Mouse (Mus musculus): Measurements from ENCODE around the gene Gria4. TPM values are rescaled to one million over a fixed set of nuclear protein-coding genes. Genes with fewer than 3 reads are reported as not detected.
"Not testable (repeated sequence)": the region's sequence is repeated elsewhere in the genome, so short reads cannot be mapped to it uniquely, and the experiment has no call there.

Gria4 gene
- 3.2 TPM for polyA plus RNA-seq (2021)

- peaks cover 11% of the 10 kb centered on the region for H3K27me3 ChIP-seq
- CTCF ChIA-PET = no interaction called here
- POLR2A ChIA-PET = no interaction called here
- no peak for TF ChIP-seq CTCF (IDR thresholded peaks at IDR 0.05)
- in situ Hi-C loops (cut with MboI; ENCODE audit: low pct_unique_long_range_greater_than_20kb) = no loop called here
- ATAC-seq (peak; percentile 93), DNase-seq (ENCODE audit: low read depth, low spot score) (no peak)
Measured at GRCm38 (mm10) chr9:4795544-4796288, at the start of gene Gria4. TSS of gene Gria4 (minus strand) at chr9:4796234.

- POLR2A ChIA-PET; ATAC-seq; in situ Hi-C loops (cut with MboI; ENCODE audit: low pct_unique_long_range_greater_than_20kb); H3K27me3 ChIP-seq; CTCF ChIA-PET; DNase-seq (ENCODE audit: low read depth, low spot score): not testable (repeated sequence)
Measured at GRCm38 (mm10) chr9:4810941-4811340, 14.9 kb upstream of the Gria4 start.

GRCm38 (mm10) chr9:4803151-4803755 lies 7.2 kb upstream of the Gria4 start:
- ChIA-PET POLR2A (no interaction called here), CTCF (no interaction called here)
- in situ Hi-C loops (cut with MboI; ENCODE audit: low pct_unique_long_range_greater_than_20kb) = no loop called here
- DNase-seq (ENCODE audit: low read depth, low spot score) (no peak), ATAC-seq (no peak)
- H3K27me3 ChIP-seq = peaks cover 2% of the 10 kb centered on the region
- TF ChIP-seq CTCF (IDR thresholded peaks at IDR 0.05) = no peak

- no peak for DNase-seq (ENCODE audit: low read depth, low spot score)
- peaks cover 10% of the 10 kb centered on the region for H3K27me3 ChIP-seq
- in situ Hi-C loops (cut with MboI; ENCODE audit: low pct_unique_long_range_greater_than_20kb) = no loop called here
- TF ChIP-seq CTCF (IDR thresholded peaks at IDR 0.05) = no peak
- ATAC-seq = no peak
- ChIA-PET POLR2A (no interaction called here), CTCF (no interaction called here)
Measured at GRCm38 (mm10) chr9:4797396-4797795, 1.4 kb upstream of the Gria4 start.

- H3K27me3 ChIP-seq = peaks cover 10% of the 10 kb centered on the region
- ATAC-seq (no peak), DNase-seq (ENCODE audit: low read depth, low spot score) (no peak)
- CTCF ChIA-PET = no interaction called here
- TF ChIP-seq CTCF (IDR thresholded peaks at IDR 0.05) = no peak
- in situ Hi-C loops (cut with MboI; ENCODE audit: low pct_unique_long_range_greater_than_20kb) = no loop called here
- POLR2A ChIA-PET = no interaction called here
Measured at GRCm38 (mm10) chr9:4796289-4796645, 233 bp upstream of the Gria4 start.

- POLR2A ChIA-PET = no interaction called here
- peak; percentile 6 for TF ChIP-seq CTCF (IDR thresholded peaks at IDR 0.05)
- ATAC-seq (no peak), DNase-seq (ENCODE audit: low read depth, low spot score) (no peak)
- in situ Hi-C loops (cut with MboI; ENCODE audit: low pct_unique_long_range_greater_than_20kb) = no loop called here
- peaks cover 16% of the 10 kb centered on the region for H3K27me3 ChIP-seq
- CTCF ChIA-PET = no interaction called here
Measured at GRCm38 (mm10) chr9:4795075-4795474, 959 bp downstream of the Gria4 start.

- CTCF ChIA-PET = no interaction called here
- POLR2A ChIA-PET = no interaction called here
- DNase-seq (ENCODE audit: low read depth, low spot score) (no peak), ATAC-seq (no peak)
- peaks cover 16% of the 10 kb centered on the region for H3K27me3 ChIP-seq
- in situ Hi-C loops (cut with MboI; ENCODE audit: low pct_unique_long_range_greater_than_20kb) = no loop called here
- TF ChIP-seq CTCF (IDR thresholded peaks at IDR 0.05) = no peak
Measured at GRCm38 (mm10) chr9:4794411-4794810, 1.6 kb downstream of the Gria4 start.

- DNase-seq (ENCODE audit: low read depth, low spot score); CTCF ChIA-PET; POLR2A ChIA-PET; in situ Hi-C loops (cut with MboI; ENCODE audit: low pct_unique_long_range_greater_than_20kb); ATAC-seq; H3K27me3 ChIP-seq: not testable (repeated sequence)
Measured at GRCm38 (mm10) chr9:4749407-4749806, 46.6 kb downstream of the Gria4 start.

- CTCF ChIA-PET = no interaction called here
- ATAC-seq (no peak), DNase-seq (ENCODE audit: low read depth, low spot score) (no peak)
- H3K27me3 ChIP-seq = no peaks in the 10 kb centered on the region
- TF ChIP-seq CTCF (IDR thresholded peaks at IDR 0.05) = no peak
- in situ Hi-C loops (cut with MboI; ENCODE audit: low pct_unique_long_range_greater_than_20kb) = no loop called here
- POLR2A ChIA-PET = no interaction called here
Measured at GRCm38 (mm10) chr9:4714086-4714485, 81.9 kb downstream of the Gria4 start.

- POLR2A ChIA-PET = no interaction called here
- in situ Hi-C loops (cut with MboI; ENCODE audit: low pct_unique_long_range_greater_than_20kb) = no loop called here
Measured at GRCm38 (mm10) chr9:4712367-4712766, 83.7 kb downstream of the Gria4 start.

GRCm38 (mm10) chr9:4687149-4687548 lies 108.9 kb downstream of the Gria4 start:
- POLR2A ChIA-PET = no interaction called here
- DNase-seq (ENCODE audit: low read depth, low spot score) (no peak), ATAC-seq (no peak)
- TF ChIP-seq CTCF (IDR thresholded peaks at IDR 0.05) = no peak
- CTCF ChIA-PET = no interaction called here
- no peaks in the 10 kb centered on the region for H3K27me3 ChIP-seq
- in situ Hi-C loops (cut with MboI; ENCODE audit: low pct_unique_long_range_greater_than_20kb) = no loop called here

More at GRCm38 (mm10) chr9:4712367-4712766, 83.7 kb downstream of the Gria4 start:
- no peaks in the 10 kb centered on the region for H3K27me3 ChIP-seq
- no peak for TF ChIP-seq CTCF (IDR thresholded peaks at IDR 0.05)
- DNase-seq (ENCODE audit: low read depth, low spot score) = no peak
- CTCF ChIA-PET = no interaction called here
- ATAC-seq = no peak

- POLR2A ChIA-PET = no interaction called here
- H3K27me3 ChIP-seq = no peaks in the 10 kb centered on the region
- ATAC-seq (no peak), DNase-seq (ENCODE audit: low read depth, low spot score) (no peak)
- in situ Hi-C loops (cut with MboI; ENCODE audit: low pct_unique_long_range_greater_than_20kb) = no loop called here
- no peak for TF ChIP-seq CTCF (IDR thresholded peaks at IDR 0.05)
- CTCF ChIA-PET = no interaction called here
Measured at GRCm38 (mm10) chr9:4680244-4680643, 115.8 kb downstream of the Gria4 start.
